Mouse (Mus musculus): ENCODE results near the gene Pitpnm2. TPM values are rescaled to one million over a fixed set of nuclear protein-coding genes. Genes with fewer than 3 reads are reported as not detected.

Pitpnm2 gene
- polyA plus RNA-seq, 1 experiment from 2014 or later: 8.4 TPM

DNA sequence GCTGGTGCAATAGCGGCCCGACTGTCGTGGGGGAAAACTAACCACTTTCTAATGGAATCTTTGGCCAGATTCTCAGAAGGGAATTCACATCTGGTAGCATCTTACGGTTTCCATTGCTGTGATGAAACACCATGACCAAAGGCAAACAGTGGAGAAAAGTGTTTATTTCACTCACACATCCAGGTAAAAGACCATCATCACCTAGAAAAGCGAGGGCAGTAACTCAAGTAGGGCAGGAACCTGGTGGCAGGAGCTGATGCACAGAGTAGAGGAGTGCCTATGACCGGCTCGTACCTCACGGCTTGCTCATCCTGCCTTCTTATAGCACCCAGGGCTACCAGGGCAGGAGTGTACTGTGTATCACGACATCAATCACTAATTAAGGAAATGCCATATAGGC lies 146.0 kb downstream of the Pitpnm2 start:
- Histone ChIP-seq H3K9ac (ENCODE audit: low read depth, low read length) (no peak overlapping the region), H3K4me2 (ENCODE audit: low read length) (no peak overlapping the region), H3K36me3 (ENCODE audit: control insufficient read depth, insufficient read depth, low read length) (no peaks in the 10 kb centered on the region), H3K4me1 (ENCODE audit: control insufficient read depth, insufficient read depth, low read depth, low read length) (no peaks in the 10 kb centered on the region), H3K9me3 (ENCODE audit: control insufficient read depth, low read length) (no peaks in the 10 kb centered on the region), H3K4me3 (ENCODE audit: low read length) (no peak overlapping the region), H3K27me3 (replicated peaks; ENCODE audit: control insufficient read depth, insufficient read depth, low read length) (no peaks in the 10 kb centered on the region), H3K27ac (ENCODE audit: low read depth, low read length) (no peak overlapping the region)
- ATAC-seq: no peak
- WGBS: 95% methylated on average over 9 of the region's 9 CpGs

DNA sequence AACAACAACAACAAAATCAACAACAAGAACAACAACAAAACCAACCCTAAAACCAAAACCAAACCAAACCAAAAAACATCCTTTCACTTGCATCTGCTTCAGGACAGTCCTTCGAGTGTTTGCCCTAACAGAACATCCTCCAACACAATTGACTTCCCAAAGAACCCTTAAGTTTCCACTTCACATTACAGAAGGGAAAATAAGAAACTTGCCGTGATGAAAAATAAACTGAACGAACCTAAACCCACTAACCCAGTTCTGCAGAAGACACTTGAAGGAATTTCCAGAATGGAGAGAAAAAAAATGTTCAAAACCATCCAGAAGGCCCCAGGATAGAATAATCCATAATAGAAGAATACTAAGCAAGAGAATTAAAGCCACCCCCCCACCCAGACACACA lies 146.5 kb downstream of the Pitpnm2 start:
- Histone ChIP-seq H3K27me3 (replicated peaks; ENCODE audit: control insufficient read depth, insufficient read depth, low read length) (no peaks in the 10 kb centered on the region), H3K27ac (ENCODE audit: low read depth, low read length) (no peak overlapping the region), H3K4me3 (ENCODE audit: low read length) (no peak overlapping the region), H3K4me2 (ENCODE audit: low read length) (no peak overlapping the region), H3K9me3 (ENCODE audit: control insufficient read depth, low read length) (no peaks in the 10 kb centered on the region), H3K36me3 (ENCODE audit: control insufficient read depth, insufficient read depth, low read length) (no peaks in the 10 kb centered on the region), H3K4me1 (ENCODE audit: control insufficient read depth, insufficient read depth, low read depth, low read length) (no peaks in the 10 kb centered on the region), H3K9ac (ENCODE audit: low read depth, low read length) (no peak overlapping the region)
- WGBS: 86% methylated on average over 3 of the region's 3 CpGs
- ATAC-seq: no peak

DNA sequence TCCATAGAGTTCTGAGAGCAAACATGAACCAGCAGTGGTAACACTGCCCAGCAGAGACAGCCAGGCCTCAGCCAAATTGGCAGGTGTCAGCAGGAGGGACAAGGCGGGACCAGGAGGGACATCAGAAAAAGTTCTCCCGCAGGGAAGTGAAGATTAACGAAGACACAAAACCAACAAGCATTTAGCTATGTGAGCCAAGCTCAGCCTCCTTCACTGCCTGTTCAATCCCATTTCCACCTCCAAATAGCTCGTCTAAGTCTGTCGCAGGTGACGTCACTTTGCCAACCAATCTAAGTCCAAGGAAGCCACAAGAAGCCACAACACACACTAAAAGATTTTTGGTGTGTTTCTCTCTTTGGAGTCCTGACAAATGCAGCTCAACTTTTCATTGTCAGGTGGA lies 147.2 kb downstream of the Pitpnm2 start:
- no peaks in the 10 kb centered on the region for H3K4me1 ChIP-seq (ENCODE audit: control insufficient read depth, insufficient read depth, low read depth, low read length)
- H3K4me2 ChIP-seq (ENCODE audit: low read length): no peak overlapping the region
- WGBS: 84% methylated on average over 6 of the region's 6 CpGs
- no peak overlapping the region for H3K4me3 ChIP-seq (ENCODE audit: low read length)
- no peak for ATAC-seq
- no peak overlapping the region for H3K27ac ChIP-seq (ENCODE audit: low read depth, low read length)
- no peaks in the 10 kb centered on the region for H3K9me3 ChIP-seq (ENCODE audit: control insufficient read depth, low read length)
- no peaks in the 10 kb centered on the region for H3K27me3 ChIP-seq (replicated peaks; ENCODE audit: control insufficient read depth, insufficient read depth, low read length)
- H3K9ac ChIP-seq (ENCODE audit: low read depth, low read length): no peak overlapping the region
- no peaks in the 10 kb centered on the region for H3K36me3 ChIP-seq (ENCODE audit: control insufficient read depth, insufficient read depth, low read length)

DNA sequence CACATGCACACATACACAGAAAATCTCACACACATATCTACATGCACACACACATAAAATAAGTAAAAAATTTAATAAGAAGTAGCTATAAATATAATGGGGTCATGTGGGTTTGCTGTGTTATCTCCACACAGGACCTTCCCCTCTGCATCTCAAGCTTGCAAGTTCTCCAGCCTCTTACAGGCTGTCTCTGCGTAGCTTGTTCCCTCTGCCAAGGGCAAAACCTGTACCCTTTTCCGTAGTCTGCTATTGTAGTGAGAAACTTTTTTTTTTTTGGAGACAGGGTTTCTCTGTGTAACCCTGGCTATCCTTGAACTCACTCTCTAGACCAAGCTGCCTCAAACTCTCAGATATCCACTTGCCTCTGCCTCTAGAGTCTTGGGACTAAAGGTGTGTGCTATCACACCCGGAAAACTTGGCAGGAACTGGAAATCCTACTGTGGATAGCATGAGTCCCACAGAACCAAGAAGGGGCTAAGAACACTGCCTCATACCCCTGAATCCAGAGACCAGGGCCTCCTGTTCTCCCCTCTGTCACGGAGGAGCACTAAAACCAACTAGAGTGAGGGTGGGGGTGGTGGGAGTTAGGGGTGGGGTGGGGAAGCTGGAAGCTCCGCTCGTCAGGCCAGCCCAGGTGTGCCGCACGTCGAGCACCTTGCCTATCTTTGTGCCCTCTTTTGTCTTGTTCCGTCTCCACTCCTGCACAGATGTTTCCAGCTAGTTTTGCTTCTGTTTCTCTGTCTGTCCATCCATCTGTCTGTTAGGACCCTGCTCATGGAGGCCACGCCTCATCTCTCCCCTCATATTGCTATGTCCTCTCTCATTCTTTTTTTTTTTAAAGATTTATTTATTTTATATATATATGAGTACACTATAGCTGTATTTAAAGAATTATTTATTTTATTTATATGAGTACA lies 149.2 kb downstream of the Pitpnm2 start:
- 89% methylated on average over 11 of the region's 11 CpGs for WGBS
- Histone ChIP-seq H3K9me3 (ENCODE audit: control insufficient read depth, low read length) (no peaks in the 10 kb centered on the region), H3K4me3 (ENCODE audit: low read length) (no peak overlapping the region), H3K27ac (ENCODE audit: low read depth, low read length) (no peak overlapping the region), H3K36me3 (ENCODE audit: control insufficient read depth, insufficient read depth, low read length) (no peaks in the 10 kb centered on the region), H3K9ac (ENCODE audit: low read depth, low read length) (no peak overlapping the region), H3K4me1 (ENCODE audit: control insufficient read depth, insufficient read depth, low read depth, low read length) (no peaks in the 10 kb centered on the region), H3K4me2 (ENCODE audit: low read length) (no peak overlapping the region), H3K27me3 (replicated peaks; ENCODE audit: control insufficient read depth, insufficient read depth, low read length) (no peaks in the 10 kb centered on the region)
- no peak for ATAC-seq

DNA sequence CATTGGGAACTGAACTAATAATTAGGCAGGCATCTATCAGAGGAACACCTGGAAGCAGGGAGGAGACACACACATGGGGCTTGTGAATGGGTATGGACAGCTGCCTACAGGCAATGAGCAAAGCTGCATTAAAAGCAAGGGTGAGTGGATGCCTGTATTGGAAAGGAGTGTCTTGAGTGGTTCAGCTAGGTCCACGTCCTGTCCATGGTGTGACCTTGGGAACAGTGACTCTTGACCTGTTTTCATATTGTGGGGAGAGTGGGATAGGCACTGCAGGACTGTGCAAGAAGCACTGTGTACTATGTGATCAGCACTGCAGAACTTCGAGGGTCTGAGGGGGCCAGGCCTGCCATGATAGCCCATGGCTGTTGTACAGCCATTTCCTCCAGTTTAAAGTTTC lies 150.6 kb downstream of the Pitpnm2 start:
- H3K4me2 ChIP-seq (ENCODE audit: low read length): no peak overlapping the region
- no peaks in the 10 kb centered on the region for H3K9me3 ChIP-seq (ENCODE audit: control insufficient read depth, low read length)
- WGBS: 85% methylated on average over 2 of the region's 2 CpGs
- no peak overlapping the region for H3K27ac ChIP-seq (ENCODE audit: low read depth, low read length)
- no peak overlapping the region for H3K9ac ChIP-seq (ENCODE audit: low read depth, low read length)
- H3K4me1 ChIP-seq (ENCODE audit: control insufficient read depth, insufficient read depth, low read depth, low read length): no peaks in the 10 kb centered on the region
- no peak overlapping the region for H3K4me3 ChIP-seq (ENCODE audit: low read length)
- ATAC-seq: no peak
- no peaks in the 10 kb centered on the region for H3K36me3 ChIP-seq (ENCODE audit: control insufficient read depth, insufficient read depth, low read length)
- H3K27me3 ChIP-seq (replicated peaks; ENCODE audit: control insufficient read depth, insufficient read depth, low read length): no peaks in the 10 kb centered on the region

DNA sequence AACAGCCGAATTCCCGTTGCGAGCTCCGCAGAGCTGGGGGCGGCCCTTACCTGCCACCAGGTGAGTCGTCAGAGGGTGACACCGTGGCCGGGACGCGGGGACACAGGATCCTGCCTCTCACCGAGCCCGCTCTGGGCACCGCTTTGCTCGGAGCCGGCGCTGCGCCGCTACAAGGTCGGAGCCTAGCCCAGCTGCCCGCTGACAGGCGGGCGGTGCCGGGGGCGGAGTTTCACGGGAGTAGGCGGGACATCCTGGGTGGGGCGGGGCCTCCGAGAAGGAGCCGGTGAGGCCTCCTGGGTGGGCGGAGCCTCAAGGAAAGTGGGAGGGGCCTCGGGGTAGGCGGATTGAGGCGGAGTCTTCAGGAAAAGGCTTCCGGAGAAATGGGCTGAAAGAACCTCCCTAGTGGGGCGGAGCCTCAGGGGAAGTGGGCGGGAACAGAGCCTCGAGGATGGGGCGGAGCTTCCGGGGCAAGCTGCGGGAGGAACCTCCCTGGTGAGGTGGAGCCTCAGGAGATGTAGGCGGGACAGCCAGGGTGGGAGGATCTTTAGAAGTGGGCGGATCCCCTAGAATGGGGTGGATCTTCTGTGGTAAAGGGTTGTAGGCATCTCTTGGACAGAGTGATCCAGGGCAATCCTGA lies 153.8 kb downstream of the Pitpnm2 start, which contains the start of gene Abcb9:
Gene Abcb9 (minus strand): TSS at position 203 of the 637 bp plus-strand sequence.
- Histone ChIP-seq H3K27me3 (replicated peaks; ENCODE audit: control insufficient read depth, insufficient read depth, low read length) (no peaks in the 10 kb centered on the region), H3K4me3 (ENCODE audit: low read length) (peak within 1 kb of the TSS; percentile 64), H3K9me3 (ENCODE audit: control insufficient read depth, low read length) (no peaks in the 10 kb centered on the region), H3K9ac (ENCODE audit: low read depth, low read length) (peak within 1 kb of the TSS; percentile 79), H3K4me1 (ENCODE audit: control insufficient read depth, insufficient read depth, low read depth, low read length) (peaks cover 6% of the 10 kb centered on the region; the same call in 1 of the 2 replicates), H3K27ac (ENCODE audit: low read depth, low read length) (peak within 1 kb of the TSS; percentile 57), H3K36me3 (ENCODE audit: control insufficient read depth, insufficient read depth, low read length) (no peaks in the 10 kb centered on the region), H3K4me2 (ENCODE audit: low read length) (peak within 1 kb of the TSS; percentile 70)
- WGBS: under 1% methylated on average over 42 of the region's 42 CpGs
- peak; percentile 84 for ATAC-seq

DNA sequence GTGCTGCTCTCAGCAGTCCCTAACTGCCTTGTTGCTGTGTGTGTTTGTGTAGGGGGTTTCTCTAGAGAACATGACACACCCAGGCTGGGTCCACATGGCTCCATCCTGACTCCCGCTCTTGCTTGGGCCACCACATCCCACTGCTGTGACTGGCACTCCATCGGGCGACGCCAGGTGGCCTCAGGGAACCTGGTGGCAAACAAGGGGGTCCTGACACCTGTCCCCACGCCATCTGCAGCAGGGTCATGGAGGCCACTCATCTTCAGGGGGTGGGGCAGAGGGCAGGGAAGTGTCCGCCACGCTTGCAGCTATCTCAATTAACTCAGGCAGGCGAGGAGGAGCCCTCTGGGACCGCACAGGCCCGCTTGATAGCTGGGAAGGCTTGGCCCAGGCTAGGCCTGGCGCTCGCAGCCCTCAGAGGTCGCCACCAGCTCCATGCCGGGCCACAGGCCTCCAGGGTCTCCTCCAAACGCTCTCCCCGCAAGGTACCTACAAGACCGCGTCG lies 154.4 kb downstream of the Pitpnm2 start:
- peak overlapping the region; percentile 79 for H3K9ac ChIP-seq (ENCODE audit: low read depth, low read length)
- peak overlapping the region; percentile 57 for H3K27ac ChIP-seq (ENCODE audit: low read depth, low read length)
- H3K4me3 ChIP-seq (ENCODE audit: low read length): peak overlapping the region; percentile 64
- peak; percentile 79 for ATAC-seq
- H3K4me1 ChIP-seq (ENCODE audit: control insufficient read depth, insufficient read depth, low read depth, low read length): peaks cover 6% of the 10 kb centered on the region; the same call in 1 of the 2 replicates
- H3K4me2 ChIP-seq (ENCODE audit: low read length): peak overlapping the region; percentile 70
- no peaks in the 10 kb centered on the region for H3K27me3 ChIP-seq (replicated peaks; ENCODE audit: control insufficient read depth, insufficient read depth, low read length)
- no peaks in the 10 kb centered on the region for H3K9me3 ChIP-seq (ENCODE audit: control insufficient read depth, low read length)
- WGBS: 11% methylated on average over 19 of the region's 19 CpGs
- H3K36me3 ChIP-seq (ENCODE audit: control insufficient read depth, insufficient read depth, low read length): no peaks in the 10 kb centered on the region

DNA sequence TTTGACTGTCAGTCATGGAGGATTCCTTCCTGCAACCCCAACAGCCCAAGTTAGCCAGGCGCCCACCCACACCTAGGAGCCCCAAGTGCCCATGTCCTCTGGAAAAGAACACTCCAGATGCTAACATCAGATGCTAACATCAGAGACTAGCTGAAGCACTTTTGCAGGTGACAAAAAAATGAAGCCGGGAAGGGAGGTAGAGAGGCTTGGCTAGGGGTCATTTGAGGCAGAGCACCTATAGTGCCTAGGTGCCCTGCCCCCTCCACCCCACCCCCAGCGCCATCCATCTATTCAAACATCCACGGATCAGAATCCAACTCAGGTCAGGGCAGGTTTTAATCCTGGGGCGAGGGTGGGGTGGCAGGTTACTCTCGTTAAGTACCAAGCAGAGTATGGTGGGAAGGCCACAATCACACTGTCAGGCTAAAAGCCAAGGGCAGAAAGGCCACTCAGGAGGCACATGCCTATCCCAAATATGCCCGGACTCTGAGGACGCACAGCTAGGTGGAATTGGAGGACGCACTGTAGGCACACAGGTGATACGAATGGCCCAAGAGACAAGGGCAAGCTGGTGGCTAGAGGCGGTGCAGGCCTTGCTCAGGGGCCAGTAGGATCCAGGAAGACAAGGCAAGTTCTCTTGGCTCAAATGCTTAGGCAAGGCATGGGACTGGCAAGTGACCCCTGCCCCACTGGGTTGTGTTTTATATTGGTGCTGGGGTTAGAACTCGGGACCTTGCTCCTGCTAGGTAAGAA lies 155.5 kb downstream of the Pitpnm2 start:
- ATAC-seq: no peak

More for the DNA sequence above, 155.5 kb downstream of the Pitpnm2 start:
- H3K9ac ChIP-seq (ENCODE audit: low read depth, low read length): no peak overlapping the region
- H3K4me1 ChIP-seq (ENCODE audit: control insufficient read depth, insufficient read depth, low read depth, low read length): peaks cover 6% of the 10 kb centered on the region; the same call in 1 of the 2 replicates
- H3K27me3 ChIP-seq (replicated peaks; ENCODE audit: control insufficient read depth, insufficient read depth, low read length): no peaks in the 10 kb centered on the region
- H3K4me2 ChIP-seq (ENCODE audit: low read length): peak overlapping the region; percentile 70; the same call in 1 of the 2 replicates
- no peak overlapping the region for H3K27ac ChIP-seq (ENCODE audit: low read depth, low read length)
- 0 out of 2 replicates have a peak, but pooled peaks cover 3% of the 10 kb centered on the region for H3K36me3 ChIP-seq (ENCODE audit: control insufficient read depth, insufficient read depth, low read length)
- WGBS: 89% methylated on average over 12 of the region's 12 CpGs
- no peaks in the 10 kb centered on the region for H3K9me3 ChIP-seq (ENCODE audit: control insufficient read depth, low read length)
- no peak overlapping the region for H3K4me3 ChIP-seq (ENCODE audit: low read length)
